Mouse (Mus musculus) erythroblast, embryonic 14.5 days (primary cell): ENCODE measurements around the gene Madd. TPM values are rescaled to one million over a fixed set of nuclear protein-coding genes. Genes with fewer than 3 reads are reported as not detected.

Experiments used
- H3K27me3 ChIP-seq: 2 replicates; pipeline ENCODE4 v1.6.1; 2012; ENCODE audit warnings: inconsistent platforms; ENCODE audit not compliant: control insufficient read depth
- H3K36me3 ChIP-seq: 2 replicates; pipeline ENCODE4 v1.6.1; 2012; ENCODE audit warnings: mild to moderate bottlenecking, inconsistent platforms; ENCODE audit not compliant: control insufficient read depth
- H3K4me1 ChIP-seq: 2 replicates; pipeline ENCODE4 v1.6.1; 2012; ENCODE audit warnings: inconsistent platforms; ENCODE audit not compliant: control insufficient read depth
- H3K4me3 ChIP-seq: replicated peaks from 2 replicates; pipeline ENCODE3; 2012; ENCODE audit warnings: moderate library complexity, mild to moderate bottlenecking, inconsistent platforms
- H3K9me3 ChIP-seq: 2 replicates; pipeline ENCODE4 v1.6.1; 2012; ENCODE audit warnings: low read length, inconsistent platforms, mixed read lengths; ENCODE audit not compliant: control insufficient read depth
- GATA1 ChIP-seq: IDR thresholded peaks from 2 replicates; pipeline ENCODE4 v1.6.1; 2012; ENCODE audit warnings: low read length, inconsistent platforms, mixed read lengths
- TAL1 ChIP-seq: IDR thresholded peaks from 3 replicates; pipeline ENCODE4 v1.6.1; 2012; ENCODE audit warnings: low read length, inconsistent platforms, mixed read lengths
- polyA plus RNA-seq: library from polyadenylated mRNA; stranded (reverse); fragments of >175 nt; gene quantifications from 2 replicates; pipeline ENCODE4 v1.2.3, GENCODE M21; 2012

Gene Madd
- polyA plus RNA-seq: 0.56 and 0.60 TPM in 2 replicates

GRCm38 (mm10) chr2:91183711-91184405 is at the start of gene Madd:
Gene Madd (minus strand): TSS chr2:91183837.
- Histone ChIP-seq H3K27me3 (peaks cover 16% of the 10 kb centered on the region), H3K4me1 (peaks cover 33% of the 10 kb centered on the region), H3K9me3 (no peaks in the 10 kb centered on the region), H3K4me3 (peak within 1 kb of the TSS; percentile 85), H3K36me3 (no peaks in the 10 kb centered on the region; the same call in 1 of the 2 replicates)
- no peak for TF ChIP-seq TAL1
- TF ChIP-seq GATA1: no peak

GRCm38 (mm10) chr2:91229735-91230134 is 46.1 kb upstream of the Madd start:
- H3K9me3 ChIP-seq: no peaks in the 10 kb centered on the region
- TF ChIP-seq TAL1 (no peak), GATA1 (no peak)
- H3K4me3 ChIP-seq: no peak overlapping the region
- peaks cover 18% of the 10 kb centered on the region for H3K36me3 ChIP-seq
- H3K27me3 ChIP-seq: no peaks in the 10 kb centered on the region
- H3K4me1 ChIP-seq: no peaks in the 10 kb centered on the region

DNA sequence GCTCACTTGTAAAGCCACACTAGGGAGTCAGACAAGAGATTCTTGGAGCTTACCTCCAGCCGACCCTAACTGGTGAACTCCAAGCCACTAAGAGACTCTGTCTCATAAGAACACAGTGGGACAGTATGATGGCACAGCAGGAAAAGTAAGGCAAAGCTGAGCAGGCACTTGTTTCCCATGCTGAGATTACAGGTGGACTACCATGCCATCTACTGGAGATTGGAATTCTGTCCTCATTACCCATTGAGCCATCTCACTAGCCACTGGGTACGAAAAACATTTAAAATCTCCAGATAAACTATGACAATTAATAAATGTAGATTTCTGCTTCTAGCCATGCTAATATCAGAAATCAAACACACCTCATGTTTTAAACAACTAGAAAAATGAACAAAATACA is 40.0 kb upstream of the Madd start:
- Histone ChIP-seq H3K36me3 (no peaks in the 10 kb centered on the region), H3K27me3 (no peaks in the 10 kb centered on the region), H3K4me1 (no peaks in the 10 kb centered on the region), H3K9me3 (no peaks in the 10 kb centered on the region), H3K4me3 (no peak overlapping the region)
- TF ChIP-seq GATA1 (no peak), TAL1 (no peak)

- no peak overlapping the region for H3K4me3 ChIP-seq
- no peaks in the 10 kb centered on the region for H3K9me3 ChIP-seq
- no peaks in the 10 kb centered on the region for H3K27me3 ChIP-seq
- H3K36me3 ChIP-seq: peaks cover 15% of the 10 kb centered on the region
- TF ChIP-seq TAL1 (no peak), GATA1 (no peak)
- no peaks in the 10 kb centered on the region for H3K4me1 ChIP-seq
Observed at GRCm38 (mm10) chr2:91220501-91220900, 36.9 kb upstream of the Madd start.

DNA sequence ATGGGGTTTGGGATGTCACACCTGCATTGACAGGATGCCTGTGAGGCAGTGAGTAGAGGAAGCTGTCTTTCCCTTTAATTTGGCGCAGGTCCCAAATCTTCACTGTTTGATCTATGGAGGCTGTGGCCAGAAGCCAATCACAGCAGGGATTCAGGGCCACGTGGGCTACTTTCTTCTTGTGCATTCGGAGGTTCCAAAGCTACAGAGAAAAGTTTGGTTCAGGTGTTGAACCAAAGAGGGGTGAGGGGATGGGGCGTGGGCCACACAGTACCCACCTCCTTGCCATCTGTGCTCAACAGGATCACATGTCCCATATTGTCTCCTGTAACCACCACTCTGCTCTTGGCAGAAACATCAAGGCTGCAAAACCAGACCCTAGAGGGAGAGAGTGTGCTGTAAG is 33.4 kb upstream of the Madd start:
- TF ChIP-seq TAL1: no peak
- TF ChIP-seq GATA1: no peak
- H3K27me3 ChIP-seq: no peaks in the 10 kb centered on the region
- H3K4me3 ChIP-seq: no peak overlapping the region
- no peaks in the 10 kb centered on the region for H3K4me1 ChIP-seq
- no peaks in the 10 kb centered on the region for H3K9me3 ChIP-seq
- peaks cover 34% of the 10 kb centered on the region for H3K36me3 ChIP-seq

GRCm38 (mm10) chr2:91213311-91213710 is 29.7 kb upstream of the Madd start:
- Histone ChIP-seq H3K36me3 (peaks cover 68% of the 10 kb centered on the region), H3K4me1 (no peaks in the 10 kb centered on the region)
- no peak for TF ChIP-seq GATA1
- no peak for TF ChIP-seq TAL1

DNA sequence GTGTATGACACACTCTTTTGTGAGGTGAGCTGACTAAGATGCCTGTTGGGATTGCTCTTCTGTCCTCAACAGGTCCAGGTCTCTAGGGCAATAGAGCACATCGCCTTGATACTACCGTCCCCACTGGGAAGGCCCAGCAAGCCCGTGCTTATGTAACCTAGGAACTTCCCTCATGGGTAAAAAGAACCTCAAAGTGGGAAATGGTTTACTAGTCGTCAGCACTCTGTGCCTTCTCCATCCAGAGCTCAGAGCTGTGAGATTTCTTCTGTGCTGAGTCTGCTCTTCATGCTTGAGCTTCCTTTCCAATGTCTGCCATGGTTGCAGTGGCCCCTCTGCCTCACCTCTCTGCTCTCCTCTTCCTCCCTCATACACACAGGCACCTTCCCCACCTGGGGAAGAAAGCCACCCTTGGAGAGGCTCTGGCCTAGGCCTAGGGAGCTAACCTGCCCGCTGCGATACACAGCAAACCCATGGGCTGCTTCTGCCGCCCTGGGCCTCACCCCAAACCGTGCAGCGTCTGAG is 22.7 kb upstream of the Madd start:
- Histone ChIP-seq H3K27me3 (no peaks in the 10 kb centered on the region), H3K36me3 (peaks cover 54% of the 10 kb centered on the region), H3K9me3 (no peaks in the 10 kb centered on the region), H3K4me3 (no peak overlapping the region), H3K4me1 (peaks cover 29% of the 10 kb centered on the region)
- no peak for TF ChIP-seq GATA1
- no peak for TF ChIP-seq TAL1

More at GRCm38 (mm10) chr2:91213311-91213710, 29.7 kb upstream of the Madd start:
- Histone ChIP-seq H3K9me3 (no peaks in the 10 kb centered on the region), H3K27me3 (no peaks in the 10 kb centered on the region), H3K4me3 (no peak overlapping the region)

DNA sequence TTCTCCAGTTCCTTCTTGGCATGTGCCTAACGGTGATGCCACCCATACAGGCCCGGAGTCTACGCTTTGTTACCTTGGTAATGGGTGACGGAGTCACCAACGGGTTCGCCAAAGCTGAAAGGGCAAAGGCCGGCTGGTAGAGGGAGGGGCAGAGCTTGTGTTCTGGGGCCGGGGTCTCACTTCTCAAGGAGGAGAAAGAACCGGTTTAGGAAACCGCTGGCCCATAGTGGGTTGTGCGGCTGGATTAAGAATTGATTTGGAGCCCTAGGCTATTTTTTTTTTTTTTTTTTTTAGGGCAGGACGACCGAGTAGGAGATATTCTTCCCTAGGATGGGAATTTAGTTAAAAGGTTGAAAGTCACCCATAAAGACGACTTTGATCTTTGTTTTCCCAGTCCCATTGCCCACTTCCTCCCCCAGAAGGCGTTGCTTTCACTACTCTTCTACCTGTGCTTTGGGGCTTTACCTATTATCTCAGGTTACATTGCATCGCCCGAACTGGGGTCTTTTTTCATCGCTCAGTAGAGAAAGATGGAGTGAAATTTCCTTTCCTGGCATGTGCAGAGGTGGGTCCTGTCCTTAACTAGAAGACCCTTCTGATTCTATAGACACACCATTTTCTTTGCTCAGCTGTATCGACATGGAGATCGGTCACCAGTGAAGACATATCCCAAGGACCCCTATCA is 19.5 kb upstream of the Madd start:
- Histone ChIP-seq H3K4me1 (peaks cover 29% of the 10 kb centered on the region), H3K9me3 (no peaks in the 10 kb centered on the region), H3K27me3 (no peaks in the 10 kb centered on the region), H3K36me3 (peaks cover 26% of the 10 kb centered on the region), H3K4me3 (peak overlapping the region; percentile 85)
- TF ChIP-seq TAL1: no peak
- TF ChIP-seq GATA1: no peak

- H3K4me3 ChIP-seq: peak within 1 kb of the TSS; percentile 85
- TF ChIP-seq TAL1 (no peak), GATA1 (no peak)
Observed at GRCm38 (mm10) chr2:91202222-91202971, 18.8 kb upstream of the Madd start, which contains the start of the genes Nr1h3 and Acp2. Gene Nr1h3 (minus strand): TSS chr2:91202834. Gene Acp2 (plus strand): TSS chr2:91202885.

More at GRCm38 (mm10) chr2:91202222-91202971, 18.8 kb upstream of the Madd start, which contains the start of the genes Nr1h3 and Acp2:
- peaks cover 19% of the 10 kb centered on the region for H3K36me3 ChIP-seq
- H3K9me3 ChIP-seq: no peaks in the 10 kb centered on the region
- H3K27me3 ChIP-seq: peaks cover 2% of the 10 kb centered on the region; the same call in 1 of the 2 replicates
- H3K4me1 ChIP-seq: peaks cover 29% of the 10 kb centered on the region
